Mouse (Mus musculus) MN1 (cell line): ENCODE measurements around the gene Cpm.

ENCODE experiments used
- DNase-seq: peaks from one replicate; pipeline ENCODE4 v3.0.0-alpha.2; 2016; ENCODE audit warnings: low spot score

The Cpm gene

DNA sequence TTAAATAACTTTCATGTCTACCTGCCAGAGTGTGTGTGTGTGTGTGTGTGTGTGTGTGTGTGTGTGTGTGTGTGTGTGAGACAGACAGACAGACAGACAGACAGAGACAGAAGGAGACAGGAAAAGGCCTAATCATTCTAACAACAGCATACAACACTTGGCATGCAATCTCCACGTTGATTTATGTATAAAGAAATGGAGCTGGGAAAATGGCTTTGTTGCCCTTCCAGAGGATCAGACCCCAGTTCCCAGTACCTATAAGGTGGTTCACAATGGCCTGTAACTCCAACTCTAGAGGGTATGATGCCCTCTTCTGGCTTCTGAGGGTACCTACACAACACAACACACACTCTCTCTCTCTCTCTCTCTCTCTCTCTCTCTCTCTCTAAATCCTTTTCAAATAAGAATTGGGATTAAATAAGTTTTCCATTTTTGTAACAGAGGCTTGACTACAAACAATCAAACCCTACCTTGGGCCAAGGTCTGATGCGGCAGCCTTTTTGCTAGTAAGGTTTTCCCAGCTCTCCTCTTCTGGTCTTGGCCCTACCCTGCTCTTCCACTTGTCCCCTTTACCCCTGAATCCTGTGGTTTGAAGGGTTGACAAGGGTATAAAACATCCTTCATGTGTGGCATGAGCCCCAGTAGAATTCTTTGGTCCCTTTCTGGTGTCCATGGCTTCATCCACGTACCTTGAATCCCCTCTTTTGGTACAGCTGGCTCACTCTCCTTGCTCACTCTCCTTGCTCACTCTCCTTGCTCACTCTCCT is 6.7 kb downstream of the Cpm start:
- DNase-seq = no peak

DNA sequence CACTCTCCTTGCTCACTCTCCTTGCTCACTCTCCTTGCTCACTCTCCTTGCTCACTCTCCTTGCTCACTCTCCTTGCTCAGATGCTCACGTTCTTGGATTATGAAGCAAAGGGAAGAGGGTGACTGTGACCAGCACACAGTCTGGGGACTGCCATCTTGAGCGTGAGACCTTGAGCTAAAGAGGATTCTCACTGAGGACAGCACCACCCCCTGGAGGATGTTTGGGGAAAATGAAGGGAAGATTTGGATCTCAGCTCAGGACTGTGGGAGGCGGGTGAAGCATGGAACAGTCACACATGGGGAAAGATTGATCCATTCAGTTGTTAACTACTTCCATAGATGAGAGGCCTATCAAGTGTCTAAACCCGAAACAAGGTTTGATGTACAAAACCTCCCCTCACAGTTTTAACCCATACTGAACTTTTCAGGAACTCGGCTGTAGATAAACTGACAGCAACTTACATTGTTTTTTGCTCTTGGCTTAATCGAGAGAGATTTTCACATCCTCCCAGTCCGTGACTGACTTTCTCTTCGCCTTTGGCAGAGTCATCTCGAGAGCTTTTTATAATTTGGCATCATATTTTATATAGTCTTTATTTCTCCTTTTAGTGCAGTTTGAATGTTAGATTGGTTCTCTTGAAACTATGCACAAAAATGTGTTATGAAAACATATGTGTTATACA is 7.9 kb downstream of the Cpm start:
- DNase-seq = no peak

DNA sequence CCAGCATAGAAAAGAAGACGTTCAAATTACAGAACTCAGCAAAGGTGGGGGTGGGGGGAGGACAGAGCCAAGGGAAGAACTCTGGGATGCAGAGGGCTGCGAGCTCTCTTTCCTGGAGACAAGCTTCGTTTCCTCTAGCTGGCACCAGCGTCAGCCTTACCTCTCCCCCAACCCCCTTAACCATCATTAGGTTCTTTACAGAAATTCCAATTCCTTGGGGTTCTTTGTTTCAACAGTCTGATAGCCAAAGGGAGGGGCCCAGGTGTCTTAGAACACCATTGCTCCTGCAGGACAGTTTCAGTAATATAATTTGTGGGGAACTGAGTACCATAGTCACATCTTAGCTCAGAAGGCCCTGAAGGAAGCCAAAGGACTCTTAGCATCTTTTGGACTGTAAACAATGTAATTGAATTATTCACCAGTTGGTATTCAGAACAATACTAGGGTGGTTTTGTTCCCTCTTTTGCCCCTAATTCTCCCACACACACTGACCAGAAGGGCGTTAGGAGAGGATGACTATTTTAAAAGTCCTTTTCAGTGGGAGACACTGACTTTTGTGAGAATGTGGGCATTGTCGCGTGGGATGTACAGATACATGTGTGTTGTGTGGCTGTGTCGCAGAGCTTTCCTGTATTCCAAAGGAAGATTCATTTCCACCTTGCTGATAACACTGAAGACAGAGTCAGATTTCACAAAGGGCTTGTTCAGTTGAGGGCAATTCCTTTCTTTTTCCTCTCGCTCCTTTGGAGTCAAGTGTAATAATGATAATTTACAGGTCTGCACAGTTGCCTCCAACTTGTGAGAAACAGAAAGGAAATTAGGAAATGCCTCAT is 8.7 kb downstream of the Cpm start:
- no peak for DNase-seq

DNA sequence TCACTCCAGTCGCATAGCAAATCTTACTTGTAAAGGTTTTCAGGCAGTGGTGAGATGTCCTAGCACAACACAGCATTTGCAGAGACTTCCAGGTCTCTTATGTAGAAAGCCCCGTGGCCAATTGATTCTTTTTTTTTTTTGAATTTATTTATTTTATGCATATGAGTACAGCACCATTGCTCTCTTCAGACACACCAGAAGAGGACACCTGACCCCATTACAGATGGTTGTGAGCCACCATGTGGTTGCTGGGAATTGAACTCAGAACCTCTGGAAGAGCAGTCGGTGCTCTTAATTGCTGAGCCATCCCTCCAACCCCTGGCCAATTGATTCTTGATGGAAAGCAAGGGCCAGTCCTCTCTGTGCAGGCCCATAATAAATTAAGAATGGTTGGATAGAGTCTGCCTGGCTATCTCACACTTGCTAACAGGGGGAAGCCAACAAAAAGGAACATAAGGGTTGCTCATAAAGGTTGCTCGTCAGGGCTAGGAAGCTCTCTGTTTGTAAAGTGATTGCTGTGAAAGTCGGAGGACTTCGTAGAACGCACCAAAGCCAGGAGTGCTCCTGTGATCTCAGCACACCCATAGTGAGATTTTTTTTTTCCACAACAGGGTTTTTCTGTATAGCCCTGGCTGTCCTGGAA is 9.4 kb downstream of the Cpm start:
- DNase-seq = no peak

DNA sequence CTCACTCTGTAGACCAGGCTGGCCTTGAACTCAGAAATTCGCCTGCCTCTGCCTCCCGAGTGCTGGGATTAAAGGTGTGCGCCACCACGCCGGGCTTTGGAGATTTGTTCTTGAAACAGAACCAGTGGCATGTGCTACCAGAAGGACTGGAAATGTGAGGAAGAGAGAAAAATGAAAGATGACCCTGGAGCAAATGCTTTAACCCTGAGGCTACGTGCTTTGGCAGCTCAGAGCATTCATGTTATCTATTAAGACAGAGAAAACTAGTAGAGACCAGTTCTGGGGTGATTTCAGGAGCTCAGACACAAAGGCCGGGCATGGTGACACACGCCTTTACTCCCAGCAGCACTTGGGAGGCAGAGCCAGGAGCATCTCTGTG is 9.9 kb downstream of the Cpm start:
- no peak for DNase-seq

DNA sequence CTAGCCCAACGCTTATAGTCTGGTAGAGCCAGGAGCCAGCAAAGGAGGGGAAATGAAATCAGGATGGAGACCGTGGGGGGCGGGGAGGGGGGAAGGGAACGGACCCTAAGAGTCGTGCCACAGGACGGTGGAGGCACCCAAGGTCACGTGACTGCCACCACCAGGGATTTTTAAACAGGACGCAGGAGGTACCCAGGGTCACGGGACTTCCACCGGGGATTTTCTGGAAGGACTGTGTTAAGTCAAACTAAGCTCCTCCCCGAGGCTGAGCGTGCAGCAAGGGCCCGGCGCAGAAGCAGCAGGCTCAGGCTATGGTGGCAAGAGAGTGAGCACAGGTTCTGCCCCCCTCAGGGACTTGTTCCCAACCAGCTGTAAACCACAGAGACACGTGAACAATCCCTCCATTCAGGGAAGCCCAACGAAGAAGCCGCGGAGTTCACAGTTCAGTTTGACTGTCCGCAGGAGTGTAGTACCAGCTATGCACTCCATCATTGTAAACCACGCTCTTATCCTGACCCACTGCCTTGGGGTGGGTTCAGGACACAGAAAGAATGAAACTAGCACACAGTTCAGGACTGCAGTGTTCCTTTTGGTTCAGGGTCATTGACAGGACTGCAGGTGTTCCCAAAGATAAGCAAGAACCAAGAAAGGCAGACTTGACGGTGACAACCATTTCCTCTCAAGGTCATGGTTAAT is 10.7 kb downstream of the Cpm start:
- no peak for DNase-seq

DNA sequence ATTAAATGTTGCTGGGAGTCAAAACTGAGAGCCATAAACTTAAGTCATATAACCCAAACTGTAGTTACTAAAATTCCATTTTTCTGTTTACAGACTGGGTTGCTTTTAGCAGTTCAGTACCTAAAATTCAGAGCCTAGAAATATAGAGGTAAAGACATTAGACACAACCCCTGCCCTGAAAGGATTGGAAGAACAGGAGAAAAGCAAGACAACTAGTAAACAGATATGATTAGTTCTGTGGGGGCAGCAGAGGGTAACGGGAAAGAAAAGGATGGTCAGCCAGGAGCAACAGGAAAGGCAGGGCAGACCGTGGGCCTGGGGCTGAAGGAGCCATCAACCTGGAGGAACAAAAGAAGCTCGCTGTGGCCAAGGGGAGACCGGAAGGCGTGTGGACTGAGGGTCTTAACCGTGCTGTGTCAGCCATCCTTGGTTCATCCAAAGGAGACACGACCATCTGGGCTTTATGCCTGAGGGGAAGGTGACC is 11.3 kb downstream of the Cpm start:
- no peak for DNase-seq

DNA sequence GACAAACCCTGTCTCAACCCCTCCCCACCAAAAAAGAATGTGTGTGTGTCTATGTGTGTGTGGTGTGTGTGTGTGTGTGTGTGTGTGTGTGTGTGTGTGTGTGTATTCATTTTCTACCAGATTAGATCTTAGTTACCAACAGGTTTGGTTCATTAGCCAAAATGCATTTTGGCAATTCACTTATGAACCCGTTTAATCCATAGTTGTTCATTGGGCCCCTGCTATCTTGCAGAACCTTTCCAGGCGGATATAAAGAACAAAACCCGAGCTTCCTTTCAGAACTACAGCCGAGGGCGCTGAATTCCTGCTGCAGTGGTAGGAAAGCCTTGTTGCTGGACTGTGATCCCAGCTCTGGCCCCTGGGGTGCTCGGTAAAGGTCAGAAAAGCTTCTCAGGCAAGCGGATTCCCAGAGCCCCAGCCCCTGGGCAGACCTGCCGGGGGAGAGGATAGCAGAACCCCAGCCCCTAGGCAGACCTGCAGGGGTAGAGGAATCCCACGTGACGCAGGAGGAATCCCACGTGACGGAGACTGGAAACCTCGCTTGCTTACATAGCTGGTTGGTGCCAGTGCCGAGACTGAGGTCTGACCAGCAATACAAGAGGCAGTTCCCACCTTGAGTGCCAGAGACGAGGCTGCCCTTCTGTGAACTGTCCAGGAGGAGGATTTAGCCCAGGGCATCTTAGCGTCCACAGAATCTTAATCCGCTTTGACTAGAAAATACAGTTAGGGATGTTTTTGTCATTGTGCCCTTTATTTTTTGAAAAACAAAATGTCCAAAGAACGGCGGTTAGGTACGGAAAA is 12.3 kb downstream of the Cpm start:
- no peak for DNase-seq

DNA sequence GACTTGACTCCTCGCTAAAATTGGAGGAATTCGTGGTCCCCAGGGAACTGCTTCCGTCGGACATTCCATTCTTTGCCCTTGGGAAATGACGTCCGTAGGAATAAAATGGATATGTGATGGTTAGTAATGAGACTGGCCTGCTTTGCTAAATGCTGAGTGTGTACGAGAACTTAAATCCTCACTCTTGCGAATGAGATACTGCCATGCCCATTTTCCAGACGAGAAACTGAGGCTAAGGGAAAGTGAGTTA is 12.8 kb downstream of the Cpm start:
- DNase-seq = no peak

DNA sequence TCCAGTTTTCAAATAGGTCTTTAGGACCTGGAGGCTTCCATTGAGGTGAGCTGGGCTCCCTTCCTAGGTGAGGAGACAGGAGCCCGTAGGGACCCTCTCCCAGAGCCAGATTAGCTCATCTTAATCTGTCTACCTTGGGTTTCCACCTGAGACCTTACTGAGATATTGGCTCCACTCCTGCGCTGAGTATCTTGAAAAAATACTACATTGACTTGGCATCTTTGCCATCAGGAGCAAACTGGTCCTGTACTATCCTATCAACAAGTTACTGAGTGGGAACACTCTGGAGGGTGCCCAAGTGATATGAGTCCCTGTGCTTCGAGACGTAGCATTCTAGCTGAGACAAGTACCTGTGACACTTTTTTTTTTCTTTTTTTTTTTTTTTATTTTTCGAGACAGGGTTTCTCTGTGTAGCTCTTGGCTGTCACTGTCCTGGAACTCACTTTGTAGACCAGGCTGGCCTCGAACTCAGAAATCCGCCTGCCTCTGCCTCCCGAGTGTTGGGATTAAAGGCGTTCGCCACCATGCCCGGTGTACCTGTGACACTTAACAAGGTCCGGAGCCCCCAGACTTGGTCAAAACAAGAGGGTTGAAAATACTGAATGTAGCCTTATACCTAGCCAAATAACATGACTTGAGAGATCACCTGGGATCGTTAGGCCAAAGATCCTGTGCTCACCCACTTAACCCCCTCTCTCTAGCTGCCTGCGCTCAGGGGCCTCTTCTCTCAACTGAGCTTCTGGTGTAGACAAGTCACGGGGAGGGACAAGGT is 13.4 kb downstream of the Cpm start:
- no peak for DNase-seq

DNA sequence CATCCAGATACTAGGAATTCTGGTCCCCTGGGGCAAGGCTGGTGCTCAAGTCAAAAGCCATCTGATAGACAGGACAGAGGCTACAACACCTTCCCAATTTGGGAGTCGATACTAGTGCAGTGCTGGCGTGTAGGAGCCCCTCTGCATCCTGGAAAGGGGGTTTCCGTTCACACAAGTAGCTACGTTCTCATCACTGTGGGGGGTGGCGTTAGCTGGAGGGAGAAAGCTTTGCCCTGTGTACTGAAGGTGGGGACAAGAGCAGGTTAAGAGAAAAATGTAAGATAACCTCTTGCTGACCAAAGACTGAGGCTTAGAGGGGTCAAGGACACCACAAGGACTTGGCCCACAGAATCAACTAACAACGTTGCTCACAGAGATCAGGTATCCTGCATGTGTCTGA is 14.0 kb downstream of the Cpm start:
- DNase-seq = no peak

DNA sequence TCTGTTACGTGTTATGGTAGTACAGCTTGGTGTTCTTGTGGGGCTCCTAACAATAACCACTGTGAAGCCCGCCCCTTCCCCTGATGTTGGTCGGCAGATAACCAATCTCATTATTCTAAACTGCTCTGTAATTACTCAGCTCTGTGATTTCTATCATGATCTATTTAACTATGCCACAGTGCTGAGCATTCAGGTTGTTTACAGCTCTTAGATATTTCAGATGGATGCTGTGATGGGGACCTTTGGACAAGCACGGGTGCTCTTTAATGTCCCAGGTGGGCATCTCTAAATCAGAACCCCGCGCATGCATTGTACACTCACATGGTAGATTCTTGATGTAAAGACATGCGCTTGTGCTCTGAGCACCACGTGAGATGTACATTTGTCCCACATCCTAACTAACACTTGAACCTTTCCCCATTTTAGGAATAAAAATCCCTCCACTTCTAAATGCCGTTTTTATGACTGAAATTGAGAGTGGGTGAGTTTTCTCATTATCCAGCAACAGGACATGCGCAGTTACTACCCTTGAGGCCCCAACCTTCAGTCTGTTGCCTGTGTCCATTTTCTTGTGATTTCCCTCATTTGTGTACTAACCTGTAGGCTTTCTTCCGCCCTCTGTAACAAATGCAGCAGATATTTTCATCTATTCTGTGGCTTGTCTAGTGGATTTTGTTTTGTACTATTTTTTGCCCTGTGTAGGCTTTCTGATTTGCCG is 14.6 kb downstream of the Cpm start:
- no peak for DNase-seq

DNA sequence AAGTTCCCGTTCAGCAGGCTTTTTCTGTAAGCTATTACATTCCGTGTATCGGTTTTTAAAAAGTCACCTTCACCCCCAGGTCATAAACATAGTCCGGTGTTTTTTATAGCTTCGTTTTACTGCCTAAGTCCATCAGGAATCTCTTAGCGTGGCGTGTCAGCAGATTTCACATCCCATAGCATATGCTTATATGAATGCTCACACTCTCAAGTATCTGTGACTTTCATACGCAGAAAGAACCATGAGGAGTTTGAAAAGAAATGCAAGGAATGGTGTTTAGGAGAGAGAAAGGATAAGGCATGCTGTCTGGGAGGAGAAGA is 15.1 kb downstream of the Cpm start:
- DNase-seq = no peak

DNA sequence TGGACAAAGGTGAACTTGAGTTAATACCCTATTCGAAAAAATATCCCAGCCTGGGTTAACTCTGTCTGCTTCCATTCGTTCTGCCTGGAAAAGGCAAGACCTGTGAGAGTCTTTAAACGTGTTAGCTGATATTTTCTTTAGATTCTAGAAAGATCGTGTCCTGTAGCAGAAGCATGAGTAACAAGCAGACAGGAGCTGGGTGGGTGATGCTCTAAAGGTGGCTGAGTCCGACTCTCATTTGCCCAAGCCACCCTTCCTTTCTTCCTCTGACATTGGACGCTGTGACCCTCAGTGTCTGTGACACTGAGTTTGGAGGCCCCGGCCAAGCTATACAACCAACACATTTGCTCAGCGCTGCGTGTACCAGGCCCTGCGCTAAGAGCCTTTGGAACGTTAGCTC is 15.5 kb downstream of the Cpm start:
- DNase-seq = no peak

DNA sequence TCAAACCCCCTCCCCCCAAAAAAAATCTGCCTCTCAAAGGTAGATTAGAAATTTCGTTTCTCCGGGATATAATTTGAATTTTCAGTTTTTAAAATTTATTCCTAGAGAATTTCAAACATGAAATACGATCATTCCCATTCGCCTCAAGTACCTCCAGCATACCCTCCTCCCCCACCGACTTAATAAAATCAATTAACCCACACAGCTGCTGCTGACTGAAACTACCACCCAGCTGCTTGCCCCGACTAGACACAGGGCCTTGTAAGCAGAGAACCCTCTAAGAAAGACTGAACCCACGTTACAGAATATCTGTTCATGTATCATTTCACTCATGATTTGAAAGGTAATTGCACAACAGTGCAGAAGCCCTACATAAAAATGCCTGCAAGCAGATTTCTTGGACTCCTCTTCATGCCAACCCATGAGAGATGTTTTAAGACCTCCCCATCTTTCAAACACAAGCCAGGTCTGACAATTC is 16.2 kb downstream of the Cpm start:
- DNase-seq = no peak

DNA sequence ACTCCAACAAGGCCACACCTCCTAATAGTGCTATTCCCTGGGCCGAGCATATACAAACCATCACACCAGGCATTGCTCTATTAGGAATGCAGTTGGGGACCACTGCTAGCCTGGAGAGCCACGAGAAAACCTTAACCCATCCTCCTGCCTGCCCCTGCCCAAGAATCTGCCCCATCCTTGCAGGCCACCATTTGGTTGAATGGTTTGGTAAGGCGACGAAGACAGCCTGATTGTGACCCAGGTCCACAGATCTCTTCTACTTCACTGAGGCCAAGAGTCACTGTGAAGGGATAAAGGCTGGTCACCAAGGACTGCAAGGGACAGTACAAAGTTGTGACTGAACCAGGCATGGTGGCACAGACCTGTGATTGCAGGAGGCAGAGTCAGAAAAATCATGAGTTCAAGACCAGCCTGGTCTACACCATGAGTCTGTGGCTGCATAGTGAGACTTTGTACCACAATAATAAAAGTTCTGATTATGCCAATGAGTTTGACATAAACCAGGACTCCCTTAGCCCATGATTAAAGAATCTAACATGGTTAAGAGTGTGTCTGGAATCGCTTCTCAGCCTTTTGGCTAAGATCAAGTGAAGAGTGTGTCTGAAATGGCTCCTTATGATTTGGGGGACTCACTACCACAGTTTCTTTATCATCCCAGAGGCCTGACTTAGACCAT is 17.3 kb downstream of the Cpm start:
- DNase-seq = no peak

DNA sequence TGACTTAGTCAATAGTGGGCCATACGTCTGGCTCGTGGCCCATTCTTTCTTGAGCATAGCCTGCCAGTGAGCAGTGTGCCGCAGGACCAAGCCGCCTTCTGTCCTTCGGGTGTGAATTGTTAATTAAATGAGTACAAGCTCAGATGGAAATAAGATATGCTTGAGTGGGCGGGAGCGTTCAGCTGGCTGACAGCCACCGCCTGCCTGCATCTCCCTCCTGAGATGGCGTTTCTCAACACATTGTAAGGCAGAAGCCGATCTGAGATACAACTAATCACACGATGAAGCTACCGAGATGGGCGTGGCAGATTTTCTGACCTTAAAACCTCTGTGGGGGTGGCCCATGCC is 17.8 kb downstream of the Cpm start:
- peak; percentile 71 for DNase-seq

DNA sequence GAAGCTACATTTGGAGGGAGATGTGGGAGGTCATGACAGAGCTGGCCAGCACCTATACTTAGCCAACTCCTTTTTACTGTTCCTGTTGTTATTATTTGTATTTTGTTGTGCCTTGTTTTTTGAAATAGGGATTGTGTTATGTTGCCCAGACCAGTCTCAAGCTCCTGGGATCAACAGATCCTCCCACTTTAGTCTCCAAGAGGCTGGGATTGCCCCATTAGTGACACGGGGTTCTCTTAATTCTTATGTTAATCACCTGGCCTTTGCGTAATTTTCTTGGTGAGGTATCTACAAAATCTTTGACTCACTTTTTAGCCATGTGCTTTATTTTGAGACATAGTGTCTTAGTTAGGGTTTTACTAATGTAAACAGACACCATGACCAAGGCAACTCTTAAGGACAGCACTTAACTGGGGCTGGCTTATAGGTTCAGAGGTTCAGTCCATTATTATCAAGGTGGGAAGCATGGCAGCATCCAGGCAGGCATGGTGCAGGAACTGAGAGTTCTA is 18.7 kb downstream of the Cpm start:
- DNase-seq = no peak

DNA sequence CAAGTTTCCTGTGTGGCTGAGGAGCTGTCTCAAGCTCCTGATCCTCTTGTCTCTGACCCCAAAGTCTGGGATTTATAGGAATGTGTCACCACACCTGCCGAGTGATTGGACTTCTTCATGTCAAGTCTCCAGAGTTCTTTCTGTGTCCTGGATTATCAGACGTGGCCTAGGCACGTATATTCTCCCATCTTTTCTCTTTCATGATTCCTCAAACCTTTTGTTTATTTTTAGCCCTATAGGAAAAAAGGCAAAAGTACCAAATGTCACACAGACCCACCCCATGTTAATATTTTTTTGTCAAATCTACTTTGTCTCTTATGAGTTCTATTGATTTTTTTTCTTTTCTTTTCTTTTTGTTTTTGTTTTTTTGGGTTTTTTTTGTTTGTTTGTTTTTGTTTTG is 19.3 kb downstream of the Cpm start:
- DNase-seq = no peak
